Mouse (Mus musculus): ENCODE results near the gene Zc3hc1. TPM values are rescaled to one million over a fixed set of nuclear protein-coding genes. Genes with fewer than 3 reads are reported as not detected.

The Zc3hc1 gene
- polyA plus RNA-seq, 1 experiment, result 51.0 TPM

- H3K9me3 ChIP-seq, result no peaks in the 10 kb centered on the region
- no peaks in the 10 kb centered on the region for H3K36me3 ChIP-seq (replicated peaks; ENCODE audit: low read length)
- H3K27me3 ChIP-seq (replicated peaks), result no peaks in the 10 kb centered on the region
- H3K4me1 ChIP-seq, result peaks cover 67% of the 10 kb centered on the region
- TF ChIP-seq FLI1 (IDR thresholded peaks at IDR 0.05; ENCODE audit: low read length) (no peak), GATA1 (IDR thresholded peaks at IDR 0.05; ENCODE audit: borderline replicate concordance, low read length) (no peak)
- no peak overlapping the region for H3K4me3 ChIP-seq (replicated peaks)
Observed at GRCm38 (mm10) chr6:30332262-30332661, 58.6 kb downstream of the Zc3hc1 start.

GRCm38 (mm10) chr6:30330706-30331105 lies 60.1 kb downstream of the Zc3hc1 start:
- TF ChIP-seq FLI1 (IDR thresholded peaks at IDR 0.05; ENCODE audit: low read length) (no peak), GATA1 (IDR thresholded peaks at IDR 0.05; ENCODE audit: borderline replicate concordance, low read length) (no peak)
- no peaks in the 10 kb centered on the region for H3K27me3 ChIP-seq (replicated peaks)
- no peaks in the 10 kb centered on the region for H3K36me3 ChIP-seq (replicated peaks; ENCODE audit: low read length)
- H3K4me3 ChIP-seq (replicated peaks), result no peak overlapping the region
- H3K9me3 ChIP-seq, result no peaks in the 10 kb centered on the region
- H3K4me1 ChIP-seq, result peaks cover 69% of the 10 kb centered on the region

- Histone ChIP-seq H3K4me1 (peaks cover 73% of the 10 kb centered on the region), H3K27me3 (replicated peaks) (no peaks in the 10 kb centered on the region), H3K4me3 (replicated peaks) (peak overlapping the region; percentile 56), H3K9me3 (no peaks in the 10 kb centered on the region), H3K36me3 (replicated peaks; ENCODE audit: low read length) (no peaks in the 10 kb centered on the region)
- TF ChIP-seq GATA1 (IDR thresholded peaks at IDR 0.05; ENCODE audit: borderline replicate concordance, low read length) (peak; percentile 58; the same call in 1 of the 3 replicates), FLI1 (IDR thresholded peaks at IDR 0.05; ENCODE audit: low read length) (peak; percentile 87)
Observed at GRCm38 (mm10) chr6:30325932-30326501, 64.8 kb downstream of the Zc3hc1 start.

- Histone ChIP-seq H3K36me3 (replicated peaks; ENCODE audit: low read length) (no peaks in the 10 kb centered on the region), H3K9me3 (peaks cover 4% of the 10 kb centered on the region; the same call in 1 of the 2 replicates), H3K4me1 (peaks cover 42% of the 10 kb centered on the region), H3K27me3 (replicated peaks) (no peaks in the 10 kb centered on the region), H3K4me3 (replicated peaks) (peak overlapping the region; percentile 70)
- TF ChIP-seq GATA1 (IDR thresholded peaks at IDR 0.05; ENCODE audit: borderline replicate concordance, low read length), result no peak
- no peak for TF ChIP-seq FLI1 (IDR thresholded peaks at IDR 0.05; ENCODE audit: low read length)
Observed at GRCm38 (mm10) chr6:30321002-30321401, 69.8 kb downstream of the Zc3hc1 start.

- TF ChIP-seq FLI1 (IDR thresholded peaks at IDR 0.05; ENCODE audit: low read length) (no peak), GATA1 (IDR thresholded peaks at IDR 0.05; ENCODE audit: borderline replicate concordance, low read length) (no peak)
- Histone ChIP-seq H3K9me3 (peaks cover 4% of the 10 kb centered on the region; the same call in 1 of the 2 replicates), H3K36me3 (replicated peaks; ENCODE audit: low read length) (no peaks in the 10 kb centered on the region), H3K27me3 (replicated peaks) (no peaks in the 10 kb centered on the region), H3K4me1 (peaks cover 30% of the 10 kb centered on the region), H3K4me3 (replicated peaks) (no peak overlapping the region)
Observed at GRCm38 (mm10) chr6:30319216-30319615, 71.6 kb downstream of the Zc3hc1 start.

Other genes starting within 250 kb of the Zc3hc1 start
- gene Ube2h, start 86.5 kb downstream of the Zc3hc1 start, polyA plus RNA-seq (2012; ENCODE audit: insufficient read depth, low replicate concordance), result 20.5 and 26.8 TPM in 2 replicates
- gene Klhdc10, start 10.8 kb upstream of the Zc3hc1 start, polyA plus RNA-seq (2012; ENCODE audit: insufficient read depth, low replicate concordance), result 6.6 and 8.2 TPM in 2 replicates
- gene Tmem209, start 118.8 kb upstream of the Zc3hc1 start, polyA plus RNA-seq (2012; ENCODE audit: insufficient read depth, low replicate concordance), result 1.7 TPM in 1 of 2 replicates, not detected in the other
- gene Ssmem1, start 118.8 kb upstream of the Zc3hc1 start, polyA plus RNA-seq (2012; ENCODE audit: insufficient read depth, low replicate concordance), result not detected in 2 replicates
- gene Cpa2, start 150.6 kb upstream of the Zc3hc1 start, polyA plus RNA-seq (2012; ENCODE audit: insufficient read depth, low replicate concordance), result not detected in 2 replicates
- gene Cpa4, start 177.3 kb upstream of the Zc3hc1 start, polyA plus RNA-seq (2012; ENCODE audit: insufficient read depth, low replicate concordance), result not detected in 2 replicates
- gene Cpa5, start 220.0 kb upstream of the Zc3hc1 start, polyA plus RNA-seq (2012; ENCODE audit: insufficient read depth, low replicate concordance), result not detected in 2 replicates
- not detected in 2 replicates for gene Cpa1, start 248.2 kb upstream of the Zc3hc1 start, polyA plus RNA-seq (2012; ENCODE audit: insufficient read depth, low replicate concordance)

Data from megakaryocyte, embryonic 14.5 days (primary cell).